Mouse (Mus musculus) retina, postnatal 1 day (tissue): ENCODE data around the gene Fmo4.
"Not testable (repeated sequence)": the region's sequence is repeated elsewhere in the genome, so short reads cannot be mapped to it uniquely, and the experiment has no call there.

Source experiments
- DNase-seq: peaks from one replicate; pipeline ENCODE4 v3.0.0-alpha.2; 2012

The Fmo4 gene

DNA sequence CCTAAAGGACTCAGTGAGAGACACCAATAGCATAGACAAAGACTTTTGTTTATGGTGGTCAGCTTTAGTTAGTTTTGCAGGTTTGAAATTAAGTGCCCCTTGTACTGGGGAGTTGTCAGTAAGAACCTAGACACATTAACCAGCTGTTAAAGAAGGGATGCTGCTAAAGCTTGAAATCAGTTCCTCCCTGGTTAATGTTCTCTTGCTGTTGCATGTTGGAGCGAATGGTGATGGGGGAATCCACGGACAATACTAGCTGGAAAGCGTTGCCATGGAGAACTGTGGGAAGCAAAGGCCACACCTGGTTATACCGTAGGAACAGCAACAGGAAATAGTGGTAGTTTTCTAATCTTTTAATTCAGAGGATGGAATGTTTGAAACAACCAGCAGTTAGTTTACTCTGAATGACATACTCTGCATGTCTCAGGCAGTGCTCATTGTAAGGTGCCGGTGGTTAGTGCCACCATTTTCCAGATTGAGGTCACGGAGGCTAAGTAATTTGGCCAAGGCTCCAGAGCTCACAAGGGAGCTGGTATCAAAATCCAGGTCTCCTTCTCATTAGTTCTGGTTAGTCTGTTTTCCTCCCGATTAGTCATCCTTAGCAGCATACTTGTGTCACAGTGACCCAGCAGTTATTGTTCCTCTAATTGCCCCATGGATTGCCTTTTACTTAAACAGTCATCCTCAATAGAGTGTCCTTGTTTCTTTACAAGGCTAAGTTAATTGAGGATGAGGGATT, 21.3 kb downstream of the Fmo4 start:
- peak; percentile 76 for DNase-seq

DNA sequence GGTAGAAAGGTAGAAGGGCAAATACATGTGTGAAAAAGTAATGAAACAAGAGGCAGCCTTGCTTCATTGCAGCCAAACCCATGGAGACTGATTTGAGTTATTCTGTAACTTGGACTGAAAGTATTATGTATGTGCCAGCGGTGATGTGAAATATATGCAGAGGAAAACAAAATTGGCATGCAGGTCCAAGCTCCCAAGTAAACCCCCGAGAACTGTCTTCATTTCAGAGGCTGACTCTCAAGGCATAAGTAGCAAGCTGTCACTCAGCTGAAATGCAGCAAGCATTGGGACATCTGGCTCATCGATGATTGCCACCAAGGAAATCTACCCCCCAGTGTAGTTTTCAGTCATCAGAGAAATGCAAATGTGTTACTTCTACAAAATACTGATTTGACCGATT, 28.6 kb downstream of the Fmo4 start:
- no peak for DNase-seq

DNA sequence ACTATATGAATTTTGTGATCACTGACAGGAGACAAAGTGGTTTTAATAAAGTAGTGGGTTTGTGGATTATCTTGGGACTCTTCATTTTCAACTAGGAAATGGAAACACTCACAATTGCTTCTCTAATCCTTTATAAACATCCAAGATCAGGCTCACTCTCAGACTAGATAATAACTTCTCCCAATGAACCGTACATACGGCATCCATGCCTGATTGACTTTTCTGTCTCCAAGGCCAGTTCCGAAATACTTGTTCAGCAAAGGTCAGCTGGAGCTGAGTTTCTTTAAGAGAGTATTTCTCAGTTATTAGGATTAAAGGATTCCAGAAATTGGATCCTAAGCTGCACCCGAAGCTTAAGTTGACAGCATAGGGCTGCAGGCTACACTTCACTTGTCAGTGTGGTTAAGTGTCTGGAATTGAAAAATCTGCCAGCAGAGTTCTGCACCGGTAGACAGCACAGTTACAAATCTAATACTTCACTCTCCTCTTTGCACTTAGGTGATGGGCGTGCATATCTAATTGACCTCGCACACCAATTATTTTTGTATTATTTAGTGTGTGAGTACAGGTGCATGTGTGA, 30.0 kb downstream of the Fmo4 start:
- DNase-seq: peak; percentile 50

DNA sequence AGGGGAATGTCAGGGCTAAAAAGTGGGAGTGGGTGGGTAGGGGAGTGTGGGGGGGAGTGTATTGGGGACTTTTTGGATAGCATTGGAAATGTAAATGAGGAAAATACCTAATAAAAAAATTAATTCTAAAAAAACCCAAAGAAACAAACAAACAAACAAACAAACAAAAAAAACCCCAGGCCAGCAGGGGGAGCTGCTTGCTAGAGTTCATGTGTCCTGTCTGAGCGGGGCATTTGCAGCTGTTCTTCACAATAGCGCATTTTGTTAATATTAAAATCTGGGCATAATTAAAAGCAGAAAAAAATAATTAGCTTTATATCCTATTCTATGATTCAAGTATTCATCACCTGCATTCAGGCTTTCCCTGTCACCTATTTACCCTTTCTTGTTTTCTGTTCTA, 32.7 kb downstream of the Fmo4 start:
- DNase-seq: not testable (repeated sequence)

DNA sequence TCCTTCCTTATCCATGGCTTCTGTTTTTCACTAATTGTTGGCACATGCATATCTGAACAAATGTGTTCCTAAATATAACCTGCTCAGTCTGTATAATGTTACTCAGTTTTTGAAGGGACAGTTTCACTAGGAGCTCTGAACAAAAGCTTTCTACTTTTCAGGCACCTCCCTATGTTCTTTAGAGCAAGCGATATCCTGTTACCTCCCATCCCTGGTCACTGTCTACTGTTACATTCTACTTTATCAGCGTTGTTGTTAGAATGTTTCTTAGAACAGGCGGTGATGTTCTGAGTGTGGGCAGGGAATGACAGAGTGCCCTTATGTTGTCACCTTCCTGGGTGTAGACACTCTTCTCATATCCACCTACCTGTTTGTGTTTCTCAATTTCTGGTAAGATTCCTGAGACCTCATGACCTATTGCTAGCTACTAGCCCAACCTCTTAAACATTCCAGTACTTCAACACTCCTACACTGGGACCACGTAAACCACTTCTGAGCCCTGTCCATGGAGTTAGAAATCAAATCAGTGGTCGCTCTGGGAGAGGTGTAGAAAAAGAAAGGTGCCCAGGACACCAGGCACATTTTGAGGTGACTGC, 35.7 kb downstream of the Fmo4 start:
- no peak for DNase-seq

DNA sequence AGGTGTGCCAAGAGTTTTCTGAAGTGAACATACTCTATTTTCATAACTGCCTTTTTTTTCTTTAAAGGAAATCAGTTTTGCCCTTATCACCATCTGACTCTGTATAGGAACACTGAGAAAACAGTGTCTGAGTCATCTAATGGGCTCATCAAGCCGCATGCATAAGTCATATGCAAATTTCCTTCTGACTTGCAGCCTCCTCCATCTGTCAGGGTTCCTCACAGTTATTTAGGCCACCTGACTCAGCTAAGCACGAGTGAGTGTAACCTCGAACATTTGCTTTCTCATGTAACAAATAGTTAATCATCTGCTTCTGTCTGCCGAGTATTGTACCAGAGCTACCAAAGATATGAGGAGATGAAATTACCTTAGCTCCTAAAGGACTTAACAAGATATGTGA, 40.1 kb downstream of the Fmo4 start:
- peak; percentile 64 for DNase-seq

DNA sequence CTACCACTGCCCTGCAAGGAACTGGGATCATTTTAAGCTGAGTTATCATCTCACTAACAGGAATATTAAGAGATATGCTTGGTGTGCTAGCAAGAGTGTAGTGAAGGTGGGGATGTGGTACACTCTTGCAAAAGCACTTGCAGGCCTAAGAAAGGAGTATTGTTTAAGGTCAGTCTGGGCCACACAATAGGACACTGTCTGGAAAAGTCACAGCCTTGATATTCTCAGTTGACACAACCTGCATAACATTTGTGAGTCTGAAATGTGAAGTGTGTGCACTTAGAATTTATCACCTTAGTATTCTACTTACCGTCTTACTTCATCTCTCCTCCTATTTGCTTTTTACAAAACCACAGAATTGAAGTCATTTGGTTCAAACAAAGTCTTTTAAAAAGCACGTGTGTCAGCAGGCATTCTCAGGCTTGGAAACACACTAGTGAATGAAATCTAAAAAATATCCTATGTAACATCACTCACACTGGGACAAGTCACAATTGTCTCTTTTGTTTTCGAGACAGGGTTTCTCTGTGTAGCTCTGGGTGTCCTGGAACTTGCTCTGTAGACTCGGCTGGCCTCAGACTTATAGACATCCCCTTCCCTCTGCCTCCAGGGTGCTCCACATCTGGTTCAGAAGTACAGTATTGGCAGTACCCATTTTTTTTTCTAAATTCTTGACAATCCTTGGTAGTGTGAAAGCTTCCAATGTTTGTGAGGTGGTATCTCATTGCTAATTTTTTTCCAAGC, 42.0 kb downstream of the Fmo4 start:
- no peak for DNase-seq

DNA sequence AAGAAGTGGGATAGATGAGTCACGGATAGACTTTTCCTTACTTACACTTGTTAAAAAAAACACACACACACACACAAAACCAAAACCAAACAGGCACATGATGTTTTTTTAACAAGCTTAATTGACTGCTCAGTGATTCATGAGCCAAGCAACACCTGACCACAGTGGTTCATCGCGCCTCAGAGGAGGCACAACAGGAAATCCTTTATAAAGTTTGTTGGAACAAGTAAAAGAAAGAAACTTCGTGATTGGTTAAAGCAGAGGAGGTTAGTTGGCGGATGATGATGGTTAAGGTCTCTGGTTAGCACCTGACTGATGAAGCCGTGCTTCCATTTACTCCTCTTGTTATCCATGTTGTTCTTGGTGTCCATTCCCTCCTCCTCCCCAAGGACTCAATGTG, 61.8 kb downstream of the Fmo4 start:
- DNase-seq: no peak

DNA sequence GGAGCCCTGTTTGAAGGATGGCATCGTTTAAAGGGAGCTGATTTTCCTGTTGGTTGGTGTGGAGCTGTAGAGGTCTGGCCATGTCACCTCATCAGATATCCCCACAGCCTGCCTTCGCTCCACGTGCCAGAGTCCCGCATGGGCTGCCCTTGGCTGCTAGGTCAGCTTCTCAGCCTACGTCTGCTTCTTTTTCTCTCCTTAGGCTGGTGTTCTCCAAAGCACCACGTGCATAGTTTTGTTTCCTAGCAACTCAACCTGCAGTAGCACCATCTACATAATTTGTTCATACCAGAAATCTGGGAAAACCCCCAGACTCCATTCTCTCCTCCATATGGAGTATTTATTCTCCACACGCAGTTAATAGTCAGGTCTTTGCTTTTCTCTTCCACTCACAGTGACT, 64.2 kb downstream of the Fmo4 start:
- DNase-seq: no peak

DNA sequence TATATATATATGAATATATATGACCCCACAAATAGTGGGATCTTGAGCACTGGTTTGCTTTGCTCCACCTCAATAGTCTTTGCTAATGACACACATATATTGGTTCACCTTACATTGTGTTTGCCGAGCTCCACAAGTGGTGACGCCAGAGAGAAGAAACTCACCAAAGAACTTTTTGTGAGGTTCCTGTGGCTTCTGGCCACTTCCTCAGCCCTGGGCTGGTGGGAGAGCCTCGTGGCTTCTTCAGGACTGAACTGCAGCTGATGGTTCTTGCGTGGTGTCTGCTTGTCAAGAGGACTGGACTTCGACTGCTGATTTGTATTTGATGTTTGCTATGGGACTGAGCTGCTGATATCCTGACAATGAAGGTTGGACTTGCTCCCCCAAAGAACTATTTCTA, 65.0 kb downstream of the Fmo4 start:
- DNase-seq: no peak
